In the genomic region with DNA sequence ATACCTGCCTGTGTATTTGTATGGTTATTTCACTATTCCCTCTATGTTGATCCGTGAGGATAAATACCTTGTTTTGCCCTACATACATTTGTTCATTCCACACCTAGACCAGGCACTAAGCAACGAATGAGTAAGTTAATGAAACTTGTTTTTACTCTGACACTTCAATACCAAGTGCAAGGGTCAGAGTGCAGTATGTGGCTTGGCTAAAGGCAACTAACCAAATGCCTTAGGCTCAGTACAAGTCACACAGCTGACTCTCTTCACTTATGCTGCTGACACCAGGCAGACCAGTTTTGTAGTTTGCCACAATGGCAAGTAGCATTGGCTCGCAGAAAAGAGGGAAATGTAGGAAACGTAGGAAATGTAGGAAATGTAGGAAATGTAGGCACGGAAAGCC, we compare ENCODE assay signal across 15 mouse cellular contexts.
"Had no signal": no experiment of that assay in that cellular context is flagged by ENCODE, and none has a peak within 500 bp of the region (broad histone marks: within the 10 kb centered on the region; RNA-seq: fewer than 3 reads in every experiment).

No protein-coding gene starts in this region.

- H3K27me3 ChIP-seq: lung, embryonic 15.5 days; megakaryocyte, embryonic 14.5 days; midbrain, embryonic 13.5 days; midbrain, embryonic 15.5 days; neural tube, embryonic 12.5 days; stomach, embryonic 15.5 days had no signal

- H3K27ac ChIP-seq: lung, embryonic 15.5 days; macrophage; midbrain, embryonic 13.5 days; midbrain, embryonic 15.5 days; neural tube, embryonic 12.5 days; stomach, embryonic 15.5 days; stomach, postnatal 0 days had no signal

- DNase-seq: lung, adult 2 months; lung, postnatal 14 days; lung, postnatal 36 days; right cerebral cortex, postnatal 14 days; thymus, adult 2 months; thymus, postnatal 25 days; thymus, postnatal 4 days had no signal

- H3K4me3 ChIP-seq: lung, embryonic 15.5 days; megakaryocyte, embryonic 14.5 days; midbrain, embryonic 13.5 days; midbrain, embryonic 15.5 days; neural tube, embryonic 12.5 days; stomach, embryonic 15.5 days had no signal

- H3K4me1 ChIP-seq: lung, embryonic 15.5 days; megakaryocyte, embryonic 14.5 days; midbrain, embryonic 13.5 days; midbrain, embryonic 15.5 days; neural tube, embryonic 12.5 days; stomach, embryonic 15.5 days had no signal

- H3K36me3 ChIP-seq: lung, embryonic 15.5 days; midbrain, embryonic 13.5 days; midbrain, embryonic 15.5 days; neural tube, embryonic 12.5 days; stomach, embryonic 15.5 days had no signal
